Mouse (Mus musculus) heart, embryonic 11.5 days (tissue): ENCODE results near the gene Pctp. TPM values are rescaled to one million over a fixed set of nuclear protein-coding genes. Genes with fewer than 3 reads are reported as not detected.

Experiments
- ATAC-seq: fragments of 200-750 bp; cut with Nextera tagmentation; replicated peaks from 2 replicates; pipeline ENCODE4 v1.8.0; 2017; ENCODE audit warnings: moderate library complexity; ENCODE audit not compliant: insufficient number of reproducible peaks, low FRiP score, low TSS enrichment
- H3K27ac ChIP-seq: fragments of 300-500 bp; sonication (generic); 2 replicates; pipeline ENCODE4 v1.5.1; 2014; ENCODE audit warnings: mild to moderate bottlenecking, low read depth, low read length
- H3K27me3 ChIP-seq: fragments of 300-500 bp; sonication (generic); 2 replicates; pipeline ENCODE4 v1.6.1; 2014; ENCODE audit warnings: mild to moderate bottlenecking, low read length, mixed read lengths; ENCODE audit not compliant: control insufficient read depth, insufficient read depth
- H3K36me3 ChIP-seq: fragments of 300-500 bp; sonication (generic); 2 replicates; pipeline ENCODE4 v1.6.1; 2014; ENCODE audit warnings: mild to moderate bottlenecking, low read length, moderate library complexity, mixed read lengths; ENCODE audit not compliant: control insufficient read depth, insufficient read depth
- H3K4me1 ChIP-seq: fragments of 300-500 bp; sonication (generic); 2 replicates; pipeline ENCODE4 v1.6.1; 2014; ENCODE audit warnings: low read length; ENCODE audit not compliant: control insufficient read depth, insufficient read depth
- H3K4me2 ChIP-seq: fragments of 300-500 bp; sonication (generic); 2 replicates; pipeline ENCODE4 v1.6.1; 2014; ENCODE audit warnings: mild to moderate bottlenecking, moderate library complexity
- H3K4me3 ChIP-seq: fragments of 300-500 bp; sonication (generic); 2 replicates; pipeline ENCODE4 v1.5.1; 2014; ENCODE audit warnings: low read depth, low read length
- H3K9ac ChIP-seq: fragments of 300-500 bp; sonication (generic); 2 replicates; pipeline ENCODE4 v1.6.1; 2014; ENCODE audit warnings: mild to moderate bottlenecking, low read depth, low read length, moderate library complexity
- H3K9me3 ChIP-seq: fragments of 300-500 bp; sonication (generic); replicated peaks from 2 replicates; pipeline ENCODE4 v1.6.1; 2016; ENCODE audit warnings: low read length; ENCODE audit not compliant: control insufficient read depth
- WGBS: fragments of 180-500 bp; shearing (Covaris S2); extraction: QIAGEN DNeasy Blood & Tissue Kit; methylation state at CpG from one replicate; pipeline ENCODE4 v1.1.7; 2014; ENCODE audit not compliant: insufficient replicate concordance; 5-methylcytosine and 5-hydroxymethylcytosine counted together
- polyA plus RNA-seq: library from polyadenylated mRNA; unstranded; fragments of >200 nt; fragmentation: Nextera tagmentation; extraction: Ambion mirVana; gene quantifications from 2 replicates; pipeline ENCODE4 v1.2.1, GENCODE M21; 2014

Gene Pctp
- polyA plus RNA-seq, 1 experiment from 2014 or later = 13.6 TPM

GRCm38 (mm10) chr11:89994706-89995105 lies 8.0 kb downstream of the Pctp start:
- ATAC-seq = no peak
- no peaks in the 10 kb centered on the region for H3K36me3 ChIP-seq
- no peaks in the 10 kb centered on the region for H3K27me3 ChIP-seq
- no peak overlapping the region for H3K27ac ChIP-seq
- peaks cover 2% of the 10 kb centered on the region; the same call in 1 of the 2 replicates for H3K4me1 ChIP-seq
- 71% methylated on average over 2 of the region's 2 CpGs for WGBS
- H3K9ac ChIP-seq = no peak overlapping the region
- H3K4me2 ChIP-seq = no peak overlapping the region
- H3K9me3 ChIP-seq = no peaks in the 10 kb centered on the region
- no peak overlapping the region for H3K4me3 ChIP-seq

- no peak overlapping the region for H3K27ac ChIP-seq
- no peak overlapping the region for H3K4me3 ChIP-seq
- H3K4me1 ChIP-seq = peaks cover 2% of the 10 kb centered on the region; the same call in 1 of the 2 replicates
- ATAC-seq = no peak
- no peaks in the 10 kb centered on the region for H3K9me3 ChIP-seq
- H3K9ac ChIP-seq = no peak overlapping the region
- H3K4me2 ChIP-seq = no peak overlapping the region
- H3K36me3 ChIP-seq = no peaks in the 10 kb centered on the region
- H3K27me3 ChIP-seq = no peaks in the 10 kb centered on the region
Measured at GRCm38 (mm10) chr11:89991661-89992060, 11.0 kb downstream of the Pctp start.

- H3K4me1 ChIP-seq = no peaks in the 10 kb centered on the region
- no peaks in the 10 kb centered on the region; the same call in 1 of the 2 replicates for H3K36me3 ChIP-seq
- H3K4me2 ChIP-seq = no peak overlapping the region
- no peak for ATAC-seq
- 24% methylated on average over 8 of the region's 8 CpGs for WGBS
- H3K4me3 ChIP-seq = no peak overlapping the region
- H3K9me3 ChIP-seq = no peaks in the 10 kb centered on the region
- H3K27ac ChIP-seq = no peak overlapping the region
- no peaks in the 10 kb centered on the region; the same call in 1 of the 2 replicates for H3K27me3 ChIP-seq
- H3K9ac ChIP-seq = no peak overlapping the region
Measured at GRCm38 (mm10) chr11:89988936-89989589, 13.6 kb downstream of the Pctp start.

- WGBS = 90% methylated on average over 8 of the region's 8 CpGs
- Histone ChIP-seq H3K4me1 (no peaks in the 10 kb centered on the region), H3K9me3 (no peaks in the 10 kb centered on the region), H3K36me3 (no peaks in the 10 kb centered on the region; the same call in 1 of the 2 replicates), H3K27ac (no peak overlapping the region), H3K9ac (no peak overlapping the region), H3K4me2 (no peak overlapping the region), H3K27me3 (peaks cover 2% of the 10 kb centered on the region), H3K4me3 (no peak overlapping the region)
- ATAC-seq = no peak
Measured at GRCm38 (mm10) chr11:89986516-89986915, 16.2 kb downstream of the Pctp start.

- H3K4me1 ChIP-seq = no peaks in the 10 kb centered on the region
- ATAC-seq = no peak
Measured at GRCm38 (mm10) chr11:89985200-89986187, 17.2 kb downstream of the Pctp start.

GRCm38 (mm10) chr11:89984436-89984835 lies 18.3 kb downstream of the Pctp start:
- no peak overlapping the region for H3K9ac ChIP-seq
- H3K27me3 ChIP-seq = peaks cover 2% of the 10 kb centered on the region
- H3K36me3 ChIP-seq = no peaks in the 10 kb centered on the region; the same call in 1 of the 2 replicates
- WGBS = 88% methylated on average over 5 of the region's 5 CpGs
- no peak overlapping the region for H3K27ac ChIP-seq
- H3K9me3 ChIP-seq = no peaks in the 10 kb centered on the region
- H3K4me1 ChIP-seq = no peaks in the 10 kb centered on the region
- no peak overlapping the region for H3K4me3 ChIP-seq
- H3K4me2 ChIP-seq = no peak overlapping the region
- no peak for ATAC-seq

More at GRCm38 (mm10) chr11:89985200-89986187, 17.2 kb downstream of the Pctp start:
- Histone ChIP-seq H3K27ac (no peak overlapping the region), H3K27me3 (peaks cover 2% of the 10 kb centered on the region), H3K4me3 (no peak overlapping the region), H3K9me3 (no peaks in the 10 kb centered on the region), H3K36me3 (no peaks in the 10 kb centered on the region; the same call in 1 of the 2 replicates), H3K4me2 (no peak overlapping the region), H3K9ac (no peak overlapping the region)
- WGBS = 75% methylated on average over 10 of the region's 10 CpGs

GRCm38 (mm10) chr11:89982918-89983317 lies 19.8 kb downstream of the Pctp start:
- Histone ChIP-seq H3K27me3 (peaks cover 2% of the 10 kb centered on the region), H3K9me3 (no peaks in the 10 kb centered on the region), H3K4me3 (no peak overlapping the region), H3K4me2 (no peak overlapping the region), H3K4me1 (peaks cover 12% of the 10 kb centered on the region), H3K27ac (no peak overlapping the region), H3K36me3 (no peaks in the 10 kb centered on the region; the same call in 1 of the 2 replicates), H3K9ac (no peak overlapping the region)
- ATAC-seq = no peak
- 73% methylated on average over 2 of the region's 2 CpGs for WGBS

- peaks cover 2% of the 10 kb centered on the region for H3K27me3 ChIP-seq
- H3K9me3 ChIP-seq = no peaks in the 10 kb centered on the region
- WGBS = 97% methylated on average over 2 of the region's 2 CpGs
- ATAC-seq = no peak
- H3K27ac ChIP-seq = no peak overlapping the region
- no peak overlapping the region for H3K4me2 ChIP-seq
- peaks cover 15% of the 10 kb centered on the region for H3K4me1 ChIP-seq
- no peak overlapping the region for H3K4me3 ChIP-seq
- no peak overlapping the region for H3K9ac ChIP-seq
- H3K36me3 ChIP-seq = no peaks in the 10 kb centered on the region; the same call in 1 of the 2 replicates
Measured at GRCm38 (mm10) chr11:89980106-89980505, 22.6 kb downstream of the Pctp start.
